16 mouse cellular contexts compared by ENCODE assay signal in the genomic region with DNA sequence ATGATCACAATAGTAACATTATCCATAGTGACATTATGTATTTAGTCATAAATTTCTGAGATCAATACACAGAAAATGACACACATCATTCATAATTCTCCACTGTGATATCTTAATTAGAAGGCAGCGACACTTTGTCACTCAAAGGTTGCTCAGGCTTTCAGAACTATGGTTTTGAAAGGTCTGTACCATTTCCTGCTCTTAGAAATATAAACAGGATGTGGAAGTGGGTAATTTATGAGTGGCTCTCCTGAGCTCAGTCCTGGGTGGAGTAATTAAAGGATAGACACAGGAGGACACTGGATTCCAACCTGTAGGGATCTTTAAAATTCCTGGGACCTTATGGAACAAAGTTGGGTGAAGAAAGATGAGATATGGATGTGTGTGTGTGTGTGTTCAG. TPM values are rescaled to one million over a fixed set of nuclear protein-coding genes. Genes with fewer than 3 reads are reported as not detected.
"Had no signal": no experiment of that assay in that cellular context is flagged by ENCODE, and none has a peak within 500 bp of the region (broad histone marks: within the 10 kb centered on the region; RNA-seq: fewer than 3 reads in every experiment).

No protein-coding gene starts in this region.

RNA-seq across cellular contexts. Expression of gene Gm5431, which starts 31.4 kb away (rescaled TPM):
- polyA plus RNA-seq: limb, embryonic 11.5 days had no signal

RNA-seq across cellular contexts. Expression of gene Olfr56, which starts 45.3 kb away (rescaled TPM):
- polyA plus RNA-seq: heart, embryonic 11.5 days; heart, embryonic 13.5 days; heart, postnatal 0 days; hindbrain, embryonic 13.5 days; hindbrain, embryonic 15.5 days; hindbrain, postnatal 0 days; intestine, embryonic 14.5 days; kidney, embryonic 15.5 days; limb, embryonic 11.5 days; limb, embryonic 13.5 days; limb, embryonic 15.5 days; liver, adult 2 months had no signal

RNA-seq across cellular contexts. Expression of gene 9930111J21Rik1, which starts 45.8 kb away (rescaled TPM):
- polyA plus RNA-seq: heart, embryonic 11.5 days had no signal

RNA-seq across cellular contexts. Expression of gene Gm12185, which starts 58.6 kb away (rescaled TPM):
- polyA plus RNA-seq: heart, embryonic 11.5 days; heart, embryonic 15.5 days; heart, postnatal 0 days; hindbrain, embryonic 11.5 days; hindbrain, embryonic 13.5 days; hindbrain, embryonic 15.5 days; hindbrain, postnatal 0 days; intestine, embryonic 16.5 days; kidney, embryonic 15.5 days; kidney, postnatal 0 days; limb, embryonic 11.5 days; limb, embryonic 13.5 days; limb, embryonic 15.5 days had no signal
